Mouse (Mus musculus) G1E (cell line): ENCODE data around the gene Akap7.

Experiments used
- CTCF ChIP-seq: IDR thresholded peaks from 2 replicates; pipeline ENCODE4 v1.5.1; 2012; ENCODE audit warnings: low read depth, low read length, inconsistent platforms, mixed read lengths
- GATA1 ChIP-seq: IDR thresholded peaks from 2 replicates; pipeline ENCODE4 v1.6.1; 2012; ENCODE audit warnings: borderline replicate concordance, low read length, inconsistent platforms, mixed read lengths

DNA sequence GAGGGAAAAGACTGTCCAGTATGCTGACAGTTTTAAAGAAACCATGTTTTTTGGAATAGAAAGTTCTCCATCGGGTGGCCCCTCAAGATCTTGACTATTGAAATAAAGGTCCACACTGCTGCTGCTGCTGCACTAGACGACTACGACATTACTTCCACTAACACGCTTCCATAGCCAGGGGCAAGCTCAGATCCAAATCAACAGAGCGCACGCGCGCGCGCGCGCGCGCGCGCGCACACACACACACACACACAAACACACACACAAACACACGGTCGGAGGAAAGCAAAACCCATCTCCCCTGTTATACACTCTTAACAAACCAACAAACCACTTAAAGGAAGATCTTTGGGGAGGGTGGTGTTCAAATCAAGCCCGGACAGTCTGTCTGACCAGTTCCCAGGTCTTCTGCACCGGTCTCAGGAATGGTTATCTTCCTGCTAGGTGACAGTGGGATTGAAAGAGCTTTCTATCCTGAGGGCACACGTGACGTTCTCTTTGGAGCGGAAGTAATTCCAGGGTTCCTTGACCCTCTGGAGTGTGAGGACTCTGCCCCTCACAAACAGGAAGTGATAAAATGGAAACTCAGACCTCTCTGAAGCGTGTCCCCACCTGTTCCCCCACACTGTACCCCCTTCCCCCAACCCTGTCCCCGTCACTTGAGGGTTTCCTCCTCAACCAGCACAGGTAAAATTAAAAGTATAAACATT is 32.9 kb downstream of the Akap7 start:
- TF ChIP-seq CTCF: no peak
- no peak for TF ChIP-seq GATA1
